Mouse (Mus musculus): ENCODE measurements around the gene Pacsin2. TPM values are rescaled to one million over a fixed set of nuclear protein-coding genes. Genes with fewer than 3 reads are reported as not detected.

Pacsin2 gene
- polyA plus RNA-seq, 1 experiment from 2014 or later, result 36.3 TPM

DNA sequence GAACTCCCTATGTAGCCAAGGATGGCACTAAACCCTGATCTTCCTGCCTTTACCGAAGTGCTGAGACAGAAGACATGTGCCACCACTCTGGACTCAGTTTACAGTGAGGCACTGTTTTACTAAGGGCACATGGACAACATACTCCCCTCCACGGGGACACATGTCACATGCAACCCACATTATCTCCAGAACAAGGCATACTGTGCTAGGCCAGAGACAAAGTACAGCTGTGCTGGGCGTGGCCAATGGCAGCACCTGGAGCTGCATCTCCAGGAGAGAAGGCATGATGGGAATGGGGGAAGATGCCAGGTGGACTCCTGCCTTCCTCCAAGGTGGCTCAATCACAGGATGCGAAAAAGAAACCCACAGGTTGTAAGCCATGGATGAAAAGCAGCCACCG lies 135.5 kb downstream of the Pacsin2 start:
- Histone ChIP-seq H3K36me3 (ENCODE audit: control insufficient read depth, insufficient read depth, low read length) (no peaks in the 10 kb centered on the region), H3K4me2 (no peak overlapping the region), H3K9me3 (ENCODE audit: control insufficient read depth, low read length) (no peaks in the 10 kb centered on the region), H3K27me3 (ENCODE audit: control insufficient read depth, insufficient read depth, low read length) (no peaks in the 10 kb centered on the region), H3K4me3 (ENCODE audit: low read depth, low read length) (no peak overlapping the region), H3K9ac (ENCODE audit: low read length) (no peak overlapping the region), H3K27ac (ENCODE audit: low read depth, low read length) (no peak overlapping the region), H3K4me1 (ENCODE audit: control insufficient read depth, insufficient read depth, low read length) (no peaks in the 10 kb centered on the region)
- WGBS, result 87% methylated on average over 5 of the region's 5 CpGs
- ATAC-seq (ENCODE audit: low FRiP score) (no peak), DNase-seq (ENCODE audit: low spot score, missing footprints) (no peak)

Other genes starting within 250 kb of the Pacsin2 start
- gene A4galt, start 212.8 kb downstream of the Pacsin2 start, polyA plus RNA-seq (2014; fragmentation: Nextera tagmentation; extraction: Ambion mirVana), result 1.4 and 1.6 TPM in 2 replicates
- 36.1 and 37.9 TPM in 2 replicates for gene Arfgap3, start 114.4 kb downstream of the Pacsin2 start, polyA plus RNA-seq (2014; fragmentation: Nextera tagmentation; extraction: Ambion mirVana)
- gene Ttll1, start 46.3 kb upstream of the Pacsin2 start, polyA plus RNA-seq (2014; fragmentation: Nextera tagmentation; extraction: Ambion mirVana), result 32.2 and 34.6 TPM in 2 replicates
- gene Bik, start 62.3 kb upstream of the Pacsin2 start, polyA plus RNA-seq (2014; fragmentation: Nextera tagmentation; extraction: Ambion mirVana), result 2.3 and 2.8 TPM in 2 replicates
- gene Tspo, start 99.0 kb upstream of the Pacsin2 start, polyA plus RNA-seq (2014; fragmentation: Nextera tagmentation; extraction: Ambion mirVana), result 25.0 and 27.8 TPM in 2 replicates
- 36.6 and 39.1 TPM in 2 replicates for gene Mcat, start 99.2 kb upstream of the Pacsin2 start, polyA plus RNA-seq (2014; fragmentation: Nextera tagmentation; extraction: Ambion mirVana)
- 46.5 and 46.9 TPM in 2 replicates for gene Ttll12, start 130.6 kb upstream of the Pacsin2 start, polyA plus RNA-seq (2014; fragmentation: Nextera tagmentation; extraction: Ambion mirVana)

Data from midbrain, embryonic 11.5 days (tissue).